Mouse (Mus musculus) limb, embryonic 10.5 days (tissue): ENCODE data around the gene Acvr1c. TPM values are rescaled to one million over a fixed set of nuclear protein-coding genes. Genes with fewer than 3 reads are reported as not detected.

Experiments
- DNase-seq: peaks from one replicate; pipeline ENCODE4 v3.0.0-alpha.2; 2017; ENCODE audit warnings: low spot score
- H3K27ac ChIP-seq: fragments of 300-500 bp; sonication (generic); 2 replicates; pipeline ENCODE4 v1.5.1; 2016; ENCODE audit warnings: mild to moderate bottlenecking
- H3K27me3 ChIP-seq: fragments of 300-500 bp; sonication (generic); 2 replicates; pipeline ENCODE4 v1.6.1; 2016; ENCODE audit warnings: low read depth, mild to moderate bottlenecking; ENCODE audit not compliant: poor library complexity, severe bottlenecking
- H3K36me3 ChIP-seq: fragments of 300-500 bp; sonication (generic); 2 replicates; pipeline ENCODE4 v1.6.1; 2016; ENCODE audit warnings: mild to moderate bottlenecking, moderate library complexity
- H3K4me1 ChIP-seq: fragments of 300-500 bp; sonication (generic); 2 replicates; pipeline ENCODE4 v1.6.1; 2016
- H3K4me3 ChIP-seq: fragments of 300-500 bp; sonication (generic); 2 replicates; pipeline ENCODE4 v1.5.1; 2016; ENCODE audit warnings: mild to moderate bottlenecking, moderate library complexity
- H3K9me3 ChIP-seq: fragments of 300-500 bp; sonication (generic); replicated peaks from 2 replicates; pipeline ENCODE4 v1.6.1; 2016; ENCODE audit warnings: mild to moderate bottlenecking
- WGBS: fragments of 180-500 bp; shearing (Covaris S2); methylation state at CpG from one replicate; pipeline ENCODE4 v1.1.7; 2016; 5-methylcytosine and 5-hydroxymethylcytosine counted together
- polyA plus RNA-seq: library from polyadenylated mRNA; unstranded; fragments of >200 nt; fragmentation: Nextera tagmentation; extraction: Ambion mirVana; gene quantifications from 2 replicates; pipeline ENCODE4 v1.2.1, GENCODE M21; 2016

Gene Acvr1c
- polyA plus RNA-seq, 1 experiment from 2014 or later = 0.30 TPM

- DNase-seq = no peak
- Histone ChIP-seq H3K27ac (no peak overlapping the region), H3K27me3 (no peaks in the 10 kb centered on the region), H3K4me3 (no peak overlapping the region), H3K4me1 (no peaks in the 10 kb centered on the region), H3K9me3 (no peaks in the 10 kb centered on the region), H3K36me3 (no peaks in the 10 kb centered on the region)
- 88% methylated on average over 4 of the region's 4 CpGs for WGBS
Measured at GRCm38 (mm10) chr2:58240639-58241038, 117.1 kb downstream of the Acvr1c start.

- Histone ChIP-seq H3K36me3 (no peaks in the 10 kb centered on the region), H3K27me3 (no peaks in the 10 kb centered on the region), H3K27ac (no peak overlapping the region), H3K4me1 (no peaks in the 10 kb centered on the region), H3K9me3 (no peaks in the 10 kb centered on the region), H3K4me3 (no peak overlapping the region)
- WGBS = 87% methylated on average over 2 of the region's 2 CpGs
- no peak for DNase-seq
Measured at GRCm38 (mm10) chr2:58237487-58237886, 120.2 kb downstream of the Acvr1c start.

Other genes starting within 250 kb of the Acvr1c start
- gene Cytip, start 162.4 kb downstream of the Acvr1c start, polyA plus RNA-seq = 0.23 and 0.26 TPM in 2 replicates
- gene Gm17409, start 112.2 kb upstream of the Acvr1c start, polyA plus RNA-seq = not detected in 2 replicates
- gene Acvr1, start 209.3 kb upstream of the Acvr1c start, polyA plus RNA-seq = 4.2 and 4.5 TPM in 2 replicates
- 4.5 and 6.1 TPM in 2 replicates for gene Upp2, start 209.4 kb upstream of the Acvr1c start, polyA plus RNA-seq